Mouse (Mus musculus): ENCODE results near the gene Mrpl52. TPM values are rescaled to one million over a fixed set of nuclear protein-coding genes. Genes with fewer than 3 reads are reported as not detected.

The Mrpl52 gene
- polyA plus RNA-seq, 1 experiment from 2014 or later = 218 TPM

GRCm38 (mm10) chr14:54463108-54463958 lies 36.6 kb downstream of the Mrpl52 start:
- Histone ChIP-seq H3K9me3 (no peaks in the 10 kb centered on the region), H3K27ac (peak overlapping the region; percentile 83; the same call in 1 of the 2 replicates), H3K4me3 (peak overlapping the region; percentile 96), H3K4me2 (peak overlapping the region; percentile 80), H3K9ac (peak overlapping the region; percentile 84; the same call in 1 of the 2 replicates), H3K27me3 (no peaks in the 10 kb centered on the region), H3K36me3 (peaks cover 23% of the 10 kb centered on the region), H3K4me1 (peaks cover 11% of the 10 kb centered on the region; the same call in 1 of the 2 replicates)
- 0 out of 2 replicates have a peak, but pooled peaks have one; percentile 5 for ATAC-seq (ENCODE audit: insufficient number of reproducible peaks, low FRiP score, low TSS enrichment, low read depth)
- WGBS = 14% methylated on average over 12 of the region's 12 CpGs

- Histone ChIP-seq H3K36me3 (peaks cover 29% of the 10 kb centered on the region), H3K9me3 (no peaks in the 10 kb centered on the region), H3K4me2 (peak within 1 kb of the TSS; percentile 80), H3K4me3 (peak within 1 kb of the TSS; percentile 96), H3K9ac (peak within 1 kb of the TSS; percentile 84), H3K4me1 (peaks cover 11% of the 10 kb centered on the region; the same call in 1 of the 2 replicates), H3K27me3 (no peaks in the 10 kb centered on the region), H3K27ac (peak within 1 kb of the TSS; percentile 83)
- peak; percentile 70 for ATAC-seq (ENCODE audit: insufficient number of reproducible peaks, low FRiP score, low TSS enrichment, low read depth)
- WGBS = 0% methylated on average over 28 of the region's 35 CpGs
These were observed 37.2 kb downstream of the Mrpl52 start, which contains the start of gene Lrp10 for GRCm38 (mm10) chr14:54463959-54464292. Gene Lrp10 (plus strand): TSS chr14:54464137.

GRCm38 (mm10) chr14:54464293-54465005 lies 37.7 kb downstream of the Mrpl52 start:
- Histone ChIP-seq H3K9me3 (no peaks in the 10 kb centered on the region), H3K27me3 (no peaks in the 10 kb centered on the region), H3K36me3 (peaks cover 34% of the 10 kb centered on the region), H3K4me1 (peaks cover 11% of the 10 kb centered on the region; the same call in 1 of the 2 replicates), H3K4me3 (peak overlapping the region; percentile 96), H3K4me2 (peak overlapping the region; percentile 80), H3K9ac (peak overlapping the region; percentile 84), H3K27ac (peak overlapping the region; percentile 83)
- WGBS = under 1% methylated on average over 54 of the region's 57 CpGs
- ATAC-seq (ENCODE audit: insufficient number of reproducible peaks, low FRiP score, low TSS enrichment, low read depth) = peak; percentile 56

- H3K4me2 ChIP-seq = no peak overlapping the region
- 82% methylated on average over 2 of the region's 2 CpGs for WGBS
- no peak overlapping the region for H3K4me3 ChIP-seq
- H3K9me3 ChIP-seq = no peaks in the 10 kb centered on the region
- H3K9ac ChIP-seq = no peak overlapping the region
- H3K27ac ChIP-seq = no peak overlapping the region; the same call in 1 of the 2 replicates
- no peak for ATAC-seq (ENCODE audit: insufficient number of reproducible peaks, low FRiP score, low TSS enrichment, low read depth)
- H3K27me3 ChIP-seq = peaks cover 3% of the 10 kb centered on the region; the same call in 1 of the 2 replicates
- peaks cover 19% of the 10 kb centered on the region for H3K4me1 ChIP-seq
- H3K36me3 ChIP-seq = peaks cover 49% of the 10 kb centered on the region
These were observed 44.8 kb downstream of the Mrpl52 start for GRCm38 (mm10) chr14:54471467-54471866.

GRCm38 (mm10) chr14:54472671-54473070 lies 46.0 kb downstream of the Mrpl52 start:
- peak overlapping the region; percentile 43; the same call in 1 of the 2 replicates for H3K27ac ChIP-seq
- H3K36me3 ChIP-seq = peaks cover 40% of the 10 kb centered on the region

GRCm38 (mm10) chr14:54474744-54475143 lies 48.0 kb downstream of the Mrpl52 start:
- Histone ChIP-seq H3K9ac (no peak overlapping the region), H3K4me3 (no peak overlapping the region), H3K4me1 (peaks cover 36% of the 10 kb centered on the region), H3K27ac (no peak overlapping the region), H3K9me3 (no peaks in the 10 kb centered on the region), H3K36me3 (peaks cover 20% of the 10 kb centered on the region), H3K27me3 (peaks cover 31% of the 10 kb centered on the region), H3K4me2 (no peak overlapping the region)
- ATAC-seq (ENCODE audit: insufficient number of reproducible peaks, low FRiP score, low TSS enrichment, low read depth) = no peak
- 80% methylated on average over 5 of the region's 5 CpGs for WGBS

More at GRCm38 (mm10) chr14:54472671-54473070, 46.0 kb downstream of the Mrpl52 start:
- WGBS = 55% methylated on average over 5 of the region's 5 CpGs
- ATAC-seq (ENCODE audit: insufficient number of reproducible peaks, low FRiP score, low TSS enrichment, low read depth) = 0 out of 2 replicates have a peak, but pooled peaks have one; percentile 2
- H3K27me3 ChIP-seq = peaks cover 13% of the 10 kb centered on the region
- no peak overlapping the region for H3K9ac ChIP-seq
- no peak overlapping the region for H3K4me2 ChIP-seq
- peaks cover 26% of the 10 kb centered on the region for H3K4me1 ChIP-seq
- no peaks in the 10 kb centered on the region for H3K9me3 ChIP-seq
- H3K4me3 ChIP-seq = no peak overlapping the region

- Histone ChIP-seq H3K4me2 (peak within 1 kb of the TSS; percentile 77), H3K27me3 (peaks cover 44% of the 10 kb centered on the region), H3K9me3 (no peaks in the 10 kb centered on the region), H3K4me1 (peaks cover 37% of the 10 kb centered on the region), H3K27ac (no peak within 1 kb of the TSS), H3K36me3 (peaks cover 6% of the 10 kb centered on the region; the same call in 1 of the 2 replicates), H3K4me3 (peak within 1 kb of the TSS; percentile 38), H3K9ac (peak within 1 kb of the TSS; percentile 40)
- 0 out of 2 replicates have a peak, but pooled peaks have one; percentile 37 for ATAC-seq (ENCODE audit: insufficient number of reproducible peaks, low FRiP score, low TSS enrichment, low read depth)
- 2% methylated on average over 23 of the region's 23 CpGs for WGBS
These were observed 49.5 kb downstream of the Mrpl52 start, which contains the start of gene Rem2 for GRCm38 (mm10) chr14:54475941-54476844. Gene Rem2 (plus strand): TSS chr14:54476100.

- Histone ChIP-seq H3K4me3 (no peak overlapping the region), H3K36me3 (no peaks in the 10 kb centered on the region), H3K4me2 (no peak overlapping the region), H3K27ac (no peak overlapping the region), H3K9ac (no peak overlapping the region), H3K9me3 (no peaks in the 10 kb centered on the region), H3K4me1 (peaks cover 35% of the 10 kb centered on the region), H3K27me3 (peaks cover 44% of the 10 kb centered on the region)
- ATAC-seq (ENCODE audit: insufficient number of reproducible peaks, low FRiP score, low TSS enrichment, low read depth) = no peak
- WGBS = 78% methylated on average over 15 of the region's 15 CpGs
These were observed 50.6 kb downstream of the Mrpl52 start for GRCm38 (mm10) chr14:54477172-54477909.
